Mouse (Mus musculus) stomach, postnatal 0 days (tissue): ENCODE data around the gene Dmc1.

Source experiments
- CTCF ChIP-seq: IDR thresholded peaks from 2 replicates; pipeline ENCODE4 v1.5.1; 2016; ENCODE audit warnings: antibody characterized with exemption, low read depth, mild to moderate bottlenecking, moderate library complexity
- EP300 ChIP-seq: optimal IDR thresholded peaks from 2 replicates; pipeline ENCODE3; 2016; ENCODE audit warnings: antibody characterized with exemption

DNA sequence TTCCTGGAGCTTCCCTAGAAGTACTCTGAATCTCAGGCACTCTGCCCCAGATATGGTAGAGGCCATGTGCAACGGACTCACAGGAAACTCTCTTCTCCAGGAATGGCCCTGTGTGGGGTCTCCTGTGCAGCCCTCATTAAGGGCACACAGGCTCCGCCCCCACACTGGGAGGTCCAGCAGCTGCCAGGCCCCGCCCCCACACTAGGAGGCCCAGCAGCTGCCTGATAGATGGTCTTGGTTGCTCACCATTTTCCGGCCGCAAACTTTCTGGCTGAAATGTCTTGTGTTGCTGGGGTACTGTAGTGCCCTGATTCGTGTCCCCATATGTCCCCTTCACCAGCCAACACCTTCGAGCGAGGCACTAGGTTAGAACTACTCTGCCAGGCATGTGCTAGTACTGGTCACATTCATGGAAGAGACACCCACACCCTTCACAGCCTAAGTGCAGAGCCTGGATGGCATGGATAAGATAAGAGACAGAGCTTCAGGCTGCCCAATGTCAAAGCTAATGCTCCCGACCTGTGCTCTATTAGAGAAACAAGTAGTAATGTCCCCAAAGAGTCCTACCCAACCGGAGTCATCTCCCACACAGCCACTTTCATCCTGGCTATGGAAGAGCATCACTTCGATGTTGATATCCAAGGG is 15.0 kb upstream of the Dmc1 start:
- TF ChIP-seq CTCF (no peak), EP300 (no peak)
